Mouse (Mus musculus): ENCODE data around the gene Ptbp2. TPM values are rescaled to one million over a fixed set of nuclear protein-coding genes. Genes with fewer than 3 reads are reported as not detected.

The Ptbp2 gene
- polyA plus RNA-seq (2012; rRNA removed), result 4.2 and 5.3 TPM in 2 replicates

DNA sequence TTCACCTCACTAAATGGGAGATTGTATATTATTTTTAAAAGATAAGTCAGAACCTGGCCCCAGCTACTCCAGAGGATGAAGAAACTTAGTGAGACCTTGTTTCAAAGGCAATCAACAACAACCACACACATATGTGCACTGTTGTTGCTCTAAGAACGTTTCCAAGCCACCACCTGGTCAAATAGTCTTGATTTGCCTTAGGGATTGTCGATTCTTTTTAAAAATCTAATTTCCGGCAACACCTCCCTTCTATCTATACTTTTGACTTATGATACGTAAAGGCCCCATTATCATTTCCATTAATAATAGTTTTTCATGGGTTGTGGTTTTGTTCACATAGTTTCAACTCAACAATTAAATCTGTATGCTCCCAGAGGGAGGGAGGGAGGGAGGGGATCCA lies at the start of gene Ptbp2:
Gene Ptbp2 (minus strand): TSS at position 101 of the 400 bp plus-strand sequence.
- no peak for DNase-seq (ENCODE audit: low read depth in 1 of 2, low spot score in 2 of 2)
- Histone ChIP-seq H3K36me3 (ENCODE audit: control insufficient read depth, insufficient read depth, low read length) (no peaks in the 10 kb centered on the region), H3K4me3 (ENCODE audit: extremely low read depth, insufficient read depth, insufficient read length) (peak within 1 kb of the TSS; percentile 99), H3K27ac (ENCODE audit: insufficient read depth, low read length) (peak within 1 kb of the TSS; percentile 59; the same call in 1 of the 2 replicates), H3K4me1 (ENCODE audit: control insufficient read depth, insufficient read depth, insufficient read length) (peaks cover 2% of the 10 kb centered on the region; the same call in 1 of the 2 replicates), H3K27me3 (ENCODE audit: control insufficient read depth, insufficient read depth, low read length) (no peaks in the 10 kb centered on the region)
- no peak for TF ChIP-seq POLR2A (IDR thresholded peaks at IDR 0.05; ENCODE audit: low read depth, low read length)
- TF ChIP-seq CTCF (IDR thresholded peaks at IDR 0.05; ENCODE audit: extremely low read depth, insufficient read depth, insufficient read length, insufficient replicate concordance), result no peak
- WGBS, result 92% methylated on average over 4 of the region's 4 CpGs

DNA sequence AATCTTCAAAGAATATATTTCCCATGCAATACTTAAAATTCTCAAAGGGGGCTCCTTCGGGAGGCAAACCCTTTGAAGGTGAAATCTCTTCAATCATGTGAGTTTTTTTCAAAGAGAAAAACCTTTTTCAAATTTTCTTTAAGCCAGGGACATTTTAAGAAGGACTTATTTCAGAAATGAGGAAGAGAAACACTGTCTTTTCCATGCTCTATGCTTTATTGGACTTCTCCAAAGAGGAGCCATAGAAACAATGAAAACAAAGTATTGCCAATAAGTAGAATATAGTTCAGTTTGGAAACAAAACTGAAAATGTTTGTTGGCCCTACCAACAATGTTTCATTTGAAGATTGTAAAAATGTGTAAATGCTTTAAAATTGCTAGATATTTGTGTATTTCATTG lies 30.4 kb upstream of the Ptbp2 start:
- Histone ChIP-seq H3K36me3 (ENCODE audit: control insufficient read depth, insufficient read depth, low read length) (no peaks in the 10 kb centered on the region), H3K27ac (ENCODE audit: insufficient read depth, low read length) (no peak overlapping the region), H3K4me1 (ENCODE audit: control insufficient read depth, insufficient read depth, insufficient read length) (no peaks in the 10 kb centered on the region), H3K27me3 (ENCODE audit: control insufficient read depth, insufficient read depth, low read length) (no peaks in the 10 kb centered on the region), H3K4me3 (ENCODE audit: extremely low read depth, insufficient read depth, insufficient read length) (no peak overlapping the region)
- no peak for DNase-seq (ENCODE audit: low read depth in 1 of 2, low spot score in 2 of 2)
- 68% methylated on average over 1 of the region's 1 CpGs for WGBS
- no peak for TF ChIP-seq POLR2A (IDR thresholded peaks at IDR 0.05; ENCODE audit: low read depth, low read length)
- no peak for TF ChIP-seq CTCF (IDR thresholded peaks at IDR 0.05; ENCODE audit: extremely low read depth, insufficient read depth, insufficient read length, insufficient replicate concordance)

DNA sequence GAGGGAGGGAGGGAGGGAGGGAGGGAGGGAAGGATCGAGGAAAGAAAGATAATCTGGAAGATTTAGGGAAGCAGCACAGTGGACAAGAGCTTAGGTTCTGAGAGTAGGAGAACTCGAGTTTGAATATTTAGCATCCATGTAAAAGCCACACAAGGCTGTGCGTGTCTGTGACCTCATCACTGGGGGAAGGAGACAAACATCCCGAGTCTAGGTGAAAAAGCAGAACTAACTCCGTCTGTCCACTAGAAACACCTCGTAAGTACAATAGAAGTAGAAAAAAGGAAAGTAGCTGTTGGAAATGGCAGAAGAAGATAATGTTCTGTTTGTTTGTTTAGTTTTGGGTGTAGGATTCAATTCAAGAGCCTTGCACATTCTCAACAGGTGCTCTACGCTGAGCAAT lies 21.9 kb upstream of the Ptbp2 start:
- Histone ChIP-seq H3K27me3 (ENCODE audit: control insufficient read depth, insufficient read depth, low read length) (no peaks in the 10 kb centered on the region), H3K4me3 (ENCODE audit: extremely low read depth, insufficient read depth, insufficient read length) (no peak overlapping the region), H3K4me1 (ENCODE audit: control insufficient read depth, insufficient read depth, insufficient read length) (no peaks in the 10 kb centered on the region), H3K27ac (ENCODE audit: insufficient read depth, low read length) (no peak overlapping the region), H3K36me3 (ENCODE audit: control insufficient read depth, insufficient read depth, low read length) (no peaks in the 10 kb centered on the region)
- 14% methylated on average over 7 of the region's 7 CpGs for WGBS
- no peak for TF ChIP-seq POLR2A (IDR thresholded peaks at IDR 0.05; ENCODE audit: low read depth, low read length)
- no peak for TF ChIP-seq CTCF (IDR thresholded peaks at IDR 0.05; ENCODE audit: extremely low read depth, insufficient read depth, insufficient read length, insufficient replicate concordance)
- DNase-seq (ENCODE audit: low read depth in 1 of 2, low spot score in 2 of 2), result no peak

DNA sequence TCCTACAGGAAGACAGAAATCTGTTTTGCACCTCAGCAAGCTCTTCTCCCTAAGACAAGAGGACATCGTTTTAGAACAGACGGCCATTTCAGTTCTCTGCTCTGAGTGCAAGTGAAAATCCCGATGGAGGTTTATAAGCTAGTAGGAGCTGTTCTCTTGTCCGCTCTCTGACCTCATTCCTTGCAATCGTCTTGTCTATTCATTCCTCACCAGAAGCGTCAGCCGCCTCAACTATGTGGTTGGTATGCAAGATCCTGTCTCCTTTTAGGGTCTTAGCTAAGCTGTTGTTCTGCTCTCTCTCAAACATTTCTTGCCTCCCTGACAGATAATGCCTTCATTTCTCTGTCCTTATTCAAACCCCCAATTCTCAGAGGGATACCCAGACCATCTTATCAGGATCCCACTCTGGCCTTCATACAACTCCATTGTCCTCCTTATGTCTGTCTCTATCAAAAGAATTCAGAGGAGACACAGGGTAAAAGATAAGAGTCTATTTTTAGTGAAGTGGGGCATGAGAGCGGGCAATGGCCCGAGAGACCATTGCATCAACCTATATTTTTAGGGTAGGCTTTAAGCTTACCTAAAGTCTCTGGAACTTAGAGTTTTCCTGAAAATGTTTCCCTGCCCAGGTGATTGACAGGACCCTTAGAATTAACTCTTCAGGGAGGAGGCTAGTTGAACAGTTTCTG lies 10.6 kb upstream of the Ptbp2 start:
- no peak overlapping the region for H3K4me3 ChIP-seq (ENCODE audit: extremely low read depth, insufficient read depth, insufficient read length)
- H3K27ac ChIP-seq (ENCODE audit: insufficient read depth, low read length), result no peak overlapping the region
- 90% methylated on average over 9 of the region's 9 CpGs for WGBS
- H3K36me3 ChIP-seq (ENCODE audit: control insufficient read depth, insufficient read depth, low read length), result no peaks in the 10 kb centered on the region
- H3K27me3 ChIP-seq (ENCODE audit: control insufficient read depth, insufficient read depth, low read length), result no peaks in the 10 kb centered on the region
- no peak for DNase-seq (ENCODE audit: low read depth in 1 of 2, low spot score in 2 of 2)
- no peaks in the 10 kb centered on the region for H3K4me1 ChIP-seq (ENCODE audit: control insufficient read depth, insufficient read depth, insufficient read length)
- TF ChIP-seq CTCF (IDR thresholded peaks at IDR 0.05; ENCODE audit: extremely low read depth, insufficient read depth, insufficient read length, insufficient replicate concordance) (no peak), POLR2A (IDR thresholded peaks at IDR 0.05; ENCODE audit: low read depth, low read length) (no peak)

DNA sequence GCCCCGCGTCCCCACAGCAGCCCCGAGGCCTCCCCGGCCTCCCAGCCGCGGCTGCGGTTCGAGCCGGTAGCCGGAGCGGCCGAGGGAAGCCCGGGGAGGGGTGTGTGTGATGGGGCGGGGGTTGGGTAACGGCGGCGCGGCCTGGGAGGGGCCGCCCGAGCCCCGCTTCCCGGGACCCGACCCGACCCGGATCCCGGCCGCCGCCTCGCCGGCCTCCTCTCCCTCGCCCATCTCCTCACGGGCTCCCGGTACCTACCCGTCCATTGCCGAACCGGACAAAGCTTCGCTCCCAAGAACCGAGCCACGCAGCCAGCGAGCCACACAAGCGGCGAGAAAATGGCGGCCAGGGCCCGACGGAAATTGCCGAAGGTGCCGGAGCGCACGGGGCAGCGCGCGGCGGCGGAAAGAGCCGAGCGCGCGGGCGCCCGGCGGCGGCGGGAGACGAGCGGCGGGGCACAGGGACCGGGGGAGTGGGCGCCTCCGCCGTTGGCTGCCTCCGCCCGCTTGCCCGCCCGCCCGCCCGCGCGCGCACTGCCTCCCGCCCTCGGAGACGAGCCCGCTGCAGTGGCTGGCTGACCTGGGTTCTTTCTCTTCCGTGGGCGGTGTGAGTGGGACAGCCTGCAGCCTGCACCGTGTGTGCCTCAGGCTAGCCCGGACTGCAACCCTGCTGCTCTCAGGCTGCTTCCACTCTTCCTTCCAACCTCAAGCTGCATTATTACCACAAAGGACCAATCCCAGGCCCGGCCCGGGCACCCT lies 1.1 kb downstream of the Ptbp2 start:
- Histone ChIP-seq H3K27me3 (ENCODE audit: control insufficient read depth, insufficient read depth, low read length) (no peaks in the 10 kb centered on the region), H3K4me3 (ENCODE audit: extremely low read depth, insufficient read depth, insufficient read length) (peak overlapping the region; percentile 99), H3K27ac (ENCODE audit: insufficient read depth, low read length) (peak overlapping the region; percentile 98), H3K4me1 (ENCODE audit: control insufficient read depth, insufficient read depth, insufficient read length) (peaks cover 2% of the 10 kb centered on the region; the same call in 1 of the 2 replicates), H3K36me3 (ENCODE audit: control insufficient read depth, insufficient read depth, low read length) (no peaks in the 10 kb centered on the region)
- DNase-seq (ENCODE audit: low read depth in 1 of 2, low spot score in 2 of 2), result peak; percentile 60 to 85
- 1% methylated on average over 74 of the region's 89 CpGs for WGBS
- no peak for TF ChIP-seq CTCF (IDR thresholded peaks at IDR 0.05; ENCODE audit: extremely low read depth, insufficient read depth, insufficient read length, insufficient replicate concordance)
- peak; percentile 52 for TF ChIP-seq POLR2A (IDR thresholded peaks at IDR 0.05; ENCODE audit: low read depth, low read length)

DNA sequence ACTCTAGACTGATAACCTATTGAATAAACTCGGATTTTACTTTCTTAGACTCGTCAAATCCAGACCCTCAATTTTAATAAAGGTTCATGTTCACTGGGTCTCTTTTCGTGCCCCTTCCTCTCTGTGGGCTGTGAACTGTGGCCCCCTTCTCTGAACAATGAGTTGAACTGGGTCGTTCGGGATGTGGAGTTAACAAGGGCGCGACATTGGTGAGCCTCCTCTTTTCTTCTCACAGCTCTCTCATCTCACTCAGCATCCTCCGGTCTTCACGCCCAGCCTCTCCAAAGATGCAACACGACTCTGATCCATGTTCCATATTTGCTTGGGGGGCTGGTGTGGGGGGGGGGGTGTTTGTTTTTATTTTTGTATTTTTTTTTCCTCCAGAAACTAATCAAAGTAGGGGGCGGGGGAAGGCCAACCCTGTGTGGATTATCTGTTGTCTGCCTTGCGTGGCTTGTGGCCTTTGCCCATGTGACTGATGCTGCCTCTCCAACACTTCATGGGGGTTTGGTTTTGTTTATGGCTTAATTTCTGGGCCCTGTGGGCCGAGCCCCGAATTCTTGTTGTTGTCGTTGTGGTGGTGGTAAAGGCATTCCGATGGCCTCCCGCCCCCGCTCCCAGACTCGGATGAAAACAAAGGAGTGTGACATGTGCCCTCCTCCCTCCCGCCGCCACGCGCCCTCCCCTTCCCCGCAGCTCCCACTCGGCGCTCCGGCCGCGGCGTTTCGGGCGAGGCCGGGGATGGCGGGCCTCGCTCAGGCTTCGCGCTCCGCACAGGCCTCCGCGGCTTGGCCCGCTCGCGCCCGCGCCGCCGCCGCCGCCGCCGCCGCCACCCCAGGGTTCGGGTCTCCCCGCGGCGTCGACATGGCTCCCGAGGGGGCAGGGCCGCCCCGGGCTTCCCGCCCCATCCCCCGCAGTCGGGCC lies 2.0 kb downstream of the Ptbp2 start:
- 2% methylated on average over 28 of the region's 63 CpGs for WGBS
- H3K4me3 ChIP-seq (ENCODE audit: extremely low read depth, insufficient read depth, insufficient read length), result peak overlapping the region; percentile 99
- no peaks in the 10 kb centered on the region for H3K36me3 ChIP-seq (ENCODE audit: control insufficient read depth, insufficient read depth, low read length)
- DNase-seq (ENCODE audit: low read depth in 1 of 2, low spot score in 2 of 2), result peak in 1 of 2 experiments; percentile 35
- TF ChIP-seq CTCF (IDR thresholded peaks at IDR 0.05; ENCODE audit: extremely low read depth, insufficient read depth, insufficient read length, insufficient replicate concordance), result no peak
- no peak for TF ChIP-seq POLR2A (IDR thresholded peaks at IDR 0.05; ENCODE audit: low read depth, low read length)
- H3K4me1 ChIP-seq (ENCODE audit: control insufficient read depth, insufficient read depth, insufficient read length), result peaks cover 2% of the 10 kb centered on the region
- H3K27me3 ChIP-seq (ENCODE audit: control insufficient read depth, insufficient read depth, low read length), result no peaks in the 10 kb centered on the region
- H3K27ac ChIP-seq (ENCODE audit: insufficient read depth, low read length), result peak overlapping the region; percentile 98
